Mouse (Mus musculus) heart, adult 2 months (tissue): ENCODE results near the gene Mrps12. TPM values are rescaled to one million over a fixed set of nuclear protein-coding genes. Genes with fewer than 3 reads are reported as not detected.

Source experiments
- DNase-seq, 2 experiments: peaks; one replicate each; pipeline ENCODE4 v3.0.0; 2021
- H3K27ac ChIP-seq: fragments of 200-600 bp; 2 replicates; pipeline ENCODE4 v1.8.1; 2022
- H3K27me3 ChIP-seq: fragments of 200-500 bp; 2 replicates; pipeline ENCODE4 v1.6.1; 2012; ENCODE audit warnings: mild to moderate bottlenecking, low read length, inconsistent platforms, mixed read lengths; ENCODE audit not compliant: control insufficient read depth, insufficient read depth
- H3K36me3 ChIP-seq: fragments of 200-500 bp; 2 replicates; pipeline ENCODE4 v1.6.1; 2012; ENCODE audit warnings: low read length, inconsistent platforms; ENCODE audit not compliant: control insufficient read depth, insufficient read depth
- H3K4me1 ChIP-seq: fragments of 200-500 bp; 2 replicates; pipeline ENCODE4 v1.6.1; 2011; ENCODE audit warnings: low read length; ENCODE audit not compliant: control insufficient read depth, insufficient read depth
- H3K4me3 ChIP-seq: fragments of 200-600 bp; 2 replicates; pipeline ENCODE4 v1.8.1; 2022
- H3K79me2 ChIP-seq: fragments of 200-500 bp; replicated peaks from 2 replicates; pipeline ENCODE4 v1.6.1; 2012; ENCODE audit warnings: mild to moderate bottlenecking, inconsistent platforms, low read length, moderate library complexity, mixed read lengths; ENCODE audit not compliant: control insufficient read depth, insufficient read depth
- H3K9ac ChIP-seq: fragments of 200-500 bp; 2 replicates; pipeline ENCODE4 v1.6.1; 2012; ENCODE audit warnings: low read depth, mild to moderate bottlenecking, control low read depth, inconsistent platforms, low read length, mixed read lengths
- CTCF ChIP-seq: fragments of 200-600 bp; IDR thresholded peaks from 2 replicates; pipeline ENCODE4 v1.8.1; 2022; ENCODE audit warnings: antibody characterized with exemption, mild to moderate bottlenecking, moderate library complexity
- EP300 ChIP-seq: fragments of 200-500 bp; IDR thresholded peaks from 2 replicates; pipeline ENCODE4 v1.6.1; 2011; ENCODE audit warnings: low read depth, low read length, control low read depth; ENCODE audit not compliant: insufficient read depth
- POLR2A ChIP-seq: fragments of 200-500 bp; IDR thresholded peaks from 2 replicates; pipeline ENCODE4 v1.6.1; 2011; ENCODE audit warnings: mild to moderate bottlenecking, low read depth, low read length, control low read depth; ENCODE audit not compliant: insufficient read depth
- WGBS: fragments of 180-500 bp; shearing (Covaris S2); methylation state at CpG from one replicate; pipeline ENCODE4 v1.1.7; 2018; 5-methylcytosine and 5-hydroxymethylcytosine counted together
- intact Hi-C: fragments of 180-260 bp; cut with DNase I; formaldehyde crosslinking; loops from one replicate; pipeline ENCODE4 v1.15.1; 2025
- long read RNA-seq: library from polyadenylated mRNA; stranded (forward); transcript quantifications from one replicate; pipeline ENCODE4 v2.0.0, GENCODE M21; 2021
- polyA plus RNA-seq: library from polyadenylated mRNA; depleted of rRNA; stranded (reverse); fragments of >200 nt; gene quantifications from 2 replicates; pipeline ENCODE4 v1.2.3, GENCODE M21; 2012; rRNA removed
- total RNA-seq, 2 experiments: library from RNA; stranded (reverse); gene quantifications; 2 replicates each; pipeline ENCODE4 v1.2.3; 2021

Mrps12 gene
- 10 to 100 TPM; 47.8 to 57.3 TPM for total RNA-seq
- 36.3 and 51.9 TPM in 2 replicates for polyA plus RNA-seq
- long read RNA-seq, transcript Mrps12-201 (3 exons, 722 nt) = major isoform, 45 of 55 reads
- long read RNA-seq, transcript Mrps12-204 (2 exons, 883 nt) = minor isoform, 7 of 55 reads
- long read RNA-seq, partial matches to known transcripts = 0 of 55 reads
- long read RNA-seq, other reads (novel, unspliced or antisense) = 3 of 55 reads

DNA sequence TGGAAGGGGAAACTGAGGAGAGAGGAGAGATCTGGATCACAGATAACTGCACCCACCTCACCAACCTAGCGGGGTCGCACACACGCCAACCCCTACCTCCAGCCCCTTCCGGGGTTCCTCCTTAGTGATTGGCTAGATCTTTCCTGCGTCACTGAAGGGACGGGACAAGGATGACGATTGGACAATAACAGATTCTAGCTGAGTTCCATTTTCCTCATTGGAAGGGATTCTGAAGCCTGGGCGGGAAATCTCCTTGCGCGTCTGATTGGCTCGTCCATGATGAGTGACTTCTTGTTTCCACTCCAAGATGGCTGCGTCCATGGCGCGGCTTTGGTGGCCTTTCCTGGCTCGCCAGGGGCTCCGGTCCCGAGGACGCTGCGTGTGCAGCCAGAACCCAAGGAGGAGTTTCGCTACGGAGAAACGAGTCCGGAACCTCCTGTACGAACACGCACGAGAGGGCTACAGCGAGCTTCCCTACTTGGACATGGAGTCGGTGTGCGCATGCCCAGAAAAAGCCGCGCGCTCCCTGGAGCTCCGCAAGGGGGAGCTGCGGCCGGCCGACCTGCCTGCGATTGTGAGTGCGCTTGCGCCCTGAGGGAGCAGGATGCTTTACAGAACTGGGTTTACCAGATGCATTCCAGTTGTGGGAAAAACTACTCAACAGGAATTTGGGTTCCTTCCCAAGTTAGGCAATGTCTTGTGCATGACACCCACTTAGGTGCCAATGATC is at the start of gene Mrps12, which contains the start of gene Sars2:
Gene Mrps12 (minus strand): TSS at position 112 of the 730 bp plus-strand sequence.
Gene Sars2 (plus strand): TSS at position 284 of the 730 bp plus-strand sequence.
- Histone ChIP-seq H3K4me3 (peak within 1 kb of the TSS; percentile 93), H3K36me3 (no peaks in the 10 kb centered on the region), H3K79me2 (no peaks in the 10 kb centered on the region), H3K27me3 (no peaks in the 10 kb centered on the region), H3K9ac (peak within 1 kb of the TSS; percentile 81), H3K27ac (peak within 1 kb of the TSS; percentile 97), H3K4me1 (peaks cover 5% of the 10 kb centered on the region)
- TF ChIP-seq CTCF (peak; percentile 99; the same call in 1 of the 2 replicates), POLR2A (peak; percentile 97), EP300 (no peak)
- intact Hi-C loops = no loop called here
- under 1% methylated on average over 39 of the region's 39 CpGs for WGBS
- peak; percentile 96 to 98 for DNase-seq

DNA sequence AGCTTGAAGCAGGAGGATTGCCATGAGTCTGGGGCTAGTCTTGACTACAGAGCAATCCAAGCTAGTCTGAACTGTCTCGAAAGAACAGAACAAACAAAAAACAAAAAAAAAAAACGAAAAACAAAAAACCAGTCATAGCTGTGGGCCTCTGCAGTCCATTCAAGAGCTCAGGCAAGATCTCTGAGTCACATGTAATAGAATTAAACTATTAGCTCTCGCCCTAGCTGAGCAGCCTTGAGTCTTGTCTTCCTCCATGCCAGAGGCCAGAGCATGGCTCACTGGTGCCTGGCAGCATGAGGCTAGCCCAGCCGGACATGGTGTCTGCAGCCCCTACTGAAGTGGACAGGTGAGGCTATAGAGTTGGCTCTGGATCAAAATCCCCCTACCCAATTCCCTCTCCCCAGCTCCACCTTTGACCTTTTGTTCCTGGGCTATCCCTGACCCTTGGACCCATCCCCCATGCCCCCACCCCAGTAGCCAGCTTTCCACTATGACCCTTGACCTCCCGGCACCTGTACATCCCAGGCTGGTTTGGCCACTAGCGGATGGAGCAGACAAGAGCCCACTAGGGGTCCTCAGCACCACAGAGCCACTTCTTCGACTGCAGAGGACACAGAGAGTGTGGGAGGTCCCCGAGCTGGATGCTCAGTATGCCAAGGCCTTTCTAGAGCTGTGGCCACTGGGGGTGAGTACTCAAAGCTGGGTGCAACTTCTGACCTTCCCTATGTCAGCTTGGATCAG is 48.6 kb upstream of the Mrps12 start:
- H3K79me2 ChIP-seq = no peaks in the 10 kb centered on the region
- TF ChIP-seq CTCF (peak; percentile 34), POLR2A (no peak)
- intact Hi-C loops = no loop called here
- DNase-seq = no peak
- no peaks in the 10 kb centered on the region for H3K27me3 ChIP-seq
- WGBS = 70% methylated on average over 8 of the region's 8 CpGs
- no peak overlapping the region for H3K4me3 ChIP-seq
- no peaks in the 10 kb centered on the region for H3K36me3 ChIP-seq
- H3K9ac ChIP-seq = no peak overlapping the region
- H3K27ac ChIP-seq = no peak overlapping the region
- H3K4me1 ChIP-seq = peaks cover 3% of the 10 kb centered on the region; the same call in 1 of the 2 replicates

- 74% methylated on average over 3 of the region's 3 CpGs for WGBS
- TF ChIP-seq CTCF (no peak), EP300 (no peak), POLR2A (no peak)
- no peak for DNase-seq
- Histone ChIP-seq H3K9ac (no peak overlapping the region; the same call in 1 of the 2 replicates), H3K79me2 (no peaks in the 10 kb centered on the region), H3K36me3 (no peaks in the 10 kb centered on the region), H3K27me3 (no peaks in the 10 kb centered on the region), H3K4me3 (no peak overlapping the region), H3K27ac (no peak overlapping the region), H3K4me1 (peaks cover 3% of the 10 kb centered on the region; the same call in 1 of the 2 replicates)
- intact Hi-C loops = no loop called here
These were observed 47.6 kb upstream of the Mrps12 start for GRCm38 (mm10) chr7:28789235-28789634.

- H3K27ac ChIP-seq = no peak within 1 kb of the TSS
- 52% methylated on average over 5 of the region's 5 CpGs for WGBS
- DNase-seq = peak in 1 of 2 experiments; percentile 67
- H3K4me3 ChIP-seq = no peak within 1 kb of the TSS
- H3K4me1 ChIP-seq = peaks cover 3% of the 10 kb centered on the region; the same call in 1 of the 2 replicates
- no peaks in the 10 kb centered on the region for H3K27me3 ChIP-seq
- H3K9ac ChIP-seq = no peak within 1 kb of the TSS; the same call in 1 of the 2 replicates
- no peaks in the 10 kb centered on the region for H3K79me2 ChIP-seq
- no peak for TF ChIP-seq POLR2A
- no peak for TF ChIP-seq EP300
- TF ChIP-seq CTCF = no peak
- H3K36me3 ChIP-seq = no peaks in the 10 kb centered on the region
- intact Hi-C loops = no loop called here
These were observed 46.9 kb upstream of the Mrps12 start, which contains the start of gene Rinl for GRCm38 (mm10) chr7:28788307-28789195. TSS of gene Rinl (plus strand) at chr7:28788969.

- intact Hi-C loops = no loop called here
- H3K4me3 ChIP-seq = no peak overlapping the region
- TF ChIP-seq POLR2A (no peak), CTCF (no peak), EP300 (no peak)
- no peaks in the 10 kb centered on the region for H3K79me2 ChIP-seq
- peaks cover 3% of the 10 kb centered on the region; the same call in 1 of the 2 replicates for H3K4me1 ChIP-seq
- WGBS = 89% methylated on average over 9 of the region's 9 CpGs
- no peaks in the 10 kb centered on the region for H3K36me3 ChIP-seq
- H3K27me3 ChIP-seq = no peaks in the 10 kb centered on the region
- H3K9ac ChIP-seq = no peak overlapping the region
- no peak for DNase-seq
- H3K27ac ChIP-seq = no peak overlapping the region
These were observed 46.3 kb upstream of the Mrps12 start for GRCm38 (mm10) chr7:28787884-28788283.
